Mouse (Mus musculus): ENCODE data around the gene Pex10.
A peak's percentile ranks its signal among the peaks of the same experiment; 100 is the strongest.
"Not testable (repeated sequence)": the region's sequence is repeated elsewhere in the genome, so short reads cannot be mapped to it uniquely, and the experiment has no call there.

The Pex10 gene

DNA sequence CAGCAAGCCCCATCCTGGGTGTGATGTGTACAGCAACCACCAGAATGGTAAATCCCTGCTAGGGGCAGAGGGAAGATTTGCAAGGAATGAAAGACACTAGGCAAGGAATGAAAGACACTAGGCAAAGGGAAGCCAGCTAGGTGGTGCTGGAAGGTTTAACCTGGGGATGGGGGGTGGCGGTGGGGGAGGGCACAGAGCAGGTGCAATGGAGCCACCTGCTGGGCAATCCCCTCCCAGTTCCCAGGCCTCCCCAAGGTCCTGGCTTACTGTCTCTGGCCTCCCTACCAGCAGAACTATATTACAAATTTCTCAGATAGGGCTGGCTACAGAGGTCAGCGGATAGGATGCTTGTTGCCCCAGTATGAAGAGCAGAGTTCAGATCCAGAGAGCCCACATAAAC is 2.3 kb upstream of the Pex10 start:
- DNase-seq (ENCODE audit: low read depth, low spot score): no peak

DNA sequence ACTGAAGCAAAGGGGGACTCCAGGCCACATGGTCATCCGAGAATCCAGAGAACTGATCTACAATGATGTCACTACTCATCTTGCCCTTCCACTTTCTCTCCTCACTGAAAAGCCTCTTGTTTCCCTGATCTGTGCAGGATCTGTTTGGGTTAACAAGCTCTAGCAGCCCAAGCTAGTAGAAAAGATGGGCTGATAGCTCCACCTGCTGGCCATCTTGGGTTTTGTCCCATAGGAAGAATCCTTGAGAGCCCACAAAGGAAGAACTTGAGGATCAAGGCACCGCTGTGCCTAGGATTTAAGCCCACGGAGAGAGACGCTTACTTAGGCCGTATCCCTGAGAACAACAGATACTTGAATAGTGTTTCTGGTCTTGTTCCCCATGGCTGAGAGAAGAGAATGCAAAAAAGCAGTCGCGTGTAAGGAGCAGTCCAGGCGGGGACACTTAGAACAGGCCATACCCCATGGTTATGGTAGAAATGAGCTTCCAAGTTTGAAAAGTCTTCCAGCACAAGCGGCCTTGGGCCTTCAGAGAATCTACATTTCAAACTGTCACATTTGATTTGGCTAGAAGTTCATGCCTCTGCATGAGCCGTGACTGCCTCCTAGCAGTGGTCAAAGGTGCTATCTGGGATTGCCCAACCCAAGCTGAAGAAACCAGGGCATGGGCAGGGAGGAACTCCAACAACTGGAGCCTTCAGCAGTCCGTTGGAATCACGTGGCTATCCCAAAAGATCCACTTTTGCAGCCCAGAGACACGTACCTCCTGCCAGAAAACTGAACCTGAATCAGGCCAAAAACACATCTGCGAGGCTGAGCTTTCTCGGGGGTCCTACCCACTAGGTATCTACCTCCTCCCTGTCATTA is 614 bp upstream of the Pex10 start:
- DNase-seq (ENCODE audit: low read depth, low spot score): peak; percentile 86

DNA sequence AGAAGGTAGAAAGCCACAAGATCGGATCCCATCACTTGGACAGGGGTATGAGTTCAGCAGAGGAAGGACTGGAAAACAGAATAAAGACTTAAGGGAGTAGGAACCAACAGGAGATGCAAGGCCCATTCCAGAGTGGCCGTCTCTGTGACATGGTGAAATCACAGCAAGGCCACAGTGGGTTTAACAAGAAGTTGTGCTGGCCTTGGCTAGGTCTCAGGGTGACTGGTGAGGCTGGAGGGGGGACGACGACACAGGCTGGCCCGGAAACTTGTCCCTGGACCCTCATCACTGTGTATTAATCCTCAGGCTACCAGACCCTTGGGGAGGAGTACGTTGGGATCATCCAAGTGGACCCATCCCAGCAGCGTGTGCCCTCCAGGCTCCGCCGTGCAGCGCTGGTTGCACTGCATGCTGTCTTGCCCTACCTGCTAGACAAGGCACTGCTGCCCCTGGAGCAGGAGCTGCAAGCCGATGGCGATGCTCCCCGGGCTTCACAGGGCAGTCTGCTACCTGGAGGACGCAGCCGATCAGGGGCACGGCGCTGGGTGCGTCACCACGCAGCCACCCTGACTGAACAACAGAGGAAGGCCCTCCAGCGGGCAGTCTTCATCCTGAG is 1.6 kb downstream of the Pex10 start:
- no peak for DNase-seq (ENCODE audit: low read depth, low spot score)

DNA sequence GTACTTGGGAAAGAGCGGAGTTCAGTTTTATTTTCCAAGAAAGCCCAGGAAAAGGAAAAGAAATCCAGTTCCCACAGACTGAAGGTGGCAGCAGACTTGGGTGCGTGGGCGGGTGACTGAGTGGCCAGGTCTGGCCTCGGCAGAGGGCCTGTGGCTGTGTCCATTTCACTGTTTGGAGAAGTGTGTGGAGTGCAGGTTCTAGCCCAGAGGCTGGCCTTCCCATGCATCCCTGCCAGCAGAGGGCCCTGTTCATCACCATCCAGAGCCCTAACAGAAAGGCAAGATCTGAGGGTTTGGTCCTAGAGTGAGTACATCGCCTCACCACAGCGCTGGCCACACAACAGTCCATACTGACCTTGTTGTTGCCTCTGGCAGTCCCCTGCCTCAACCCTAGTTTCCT is 2.4 kb downstream of the Pex10 start:
- no peak for DNase-seq (ENCODE audit: low read depth, low spot score)

DNA sequence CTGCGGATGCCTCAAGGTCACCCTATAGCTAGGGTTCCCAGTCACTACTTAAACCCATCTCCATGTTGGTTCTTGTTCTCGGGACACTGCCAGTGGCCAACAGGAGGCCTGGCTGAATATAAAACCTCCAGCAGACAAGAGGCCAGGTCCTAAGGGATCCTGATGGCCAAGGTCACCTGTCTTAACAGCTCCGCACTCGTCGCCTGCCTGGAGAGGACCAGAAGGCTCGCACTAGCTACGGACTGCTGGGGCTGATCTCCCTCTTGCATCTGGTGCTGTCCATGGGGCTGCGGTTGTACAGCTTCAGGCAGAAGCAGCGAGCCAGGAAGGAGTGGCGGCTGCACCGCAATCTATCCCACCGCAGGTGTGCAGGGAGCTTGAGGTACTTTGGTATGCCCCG is 3.4 kb downstream of the Pex10 start:
- DNase-seq (ENCODE audit: low read depth, low spot score): no peak

DNA sequence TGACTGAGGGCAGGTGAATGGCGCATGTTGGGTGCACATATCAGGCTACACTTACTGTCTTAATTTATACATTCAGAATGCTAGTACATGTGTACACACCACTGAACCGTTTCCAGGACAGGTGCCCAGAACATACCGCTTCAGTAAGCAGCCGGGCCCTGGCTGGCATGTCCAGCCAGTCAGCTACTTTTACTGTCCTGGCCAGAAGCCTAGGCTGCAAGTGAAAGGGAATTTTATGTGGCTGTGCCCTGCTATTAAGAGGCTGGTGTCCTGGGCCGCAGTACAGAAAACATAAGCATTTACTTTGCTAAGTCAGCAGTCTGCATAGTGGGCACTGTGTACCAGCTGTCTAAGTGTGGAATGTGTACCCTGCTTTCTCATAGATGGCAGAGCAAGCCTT is 4.1 kb downstream of the Pex10 start:
- DNase-seq (ENCODE audit: low read depth, low spot score): no peak

DNA sequence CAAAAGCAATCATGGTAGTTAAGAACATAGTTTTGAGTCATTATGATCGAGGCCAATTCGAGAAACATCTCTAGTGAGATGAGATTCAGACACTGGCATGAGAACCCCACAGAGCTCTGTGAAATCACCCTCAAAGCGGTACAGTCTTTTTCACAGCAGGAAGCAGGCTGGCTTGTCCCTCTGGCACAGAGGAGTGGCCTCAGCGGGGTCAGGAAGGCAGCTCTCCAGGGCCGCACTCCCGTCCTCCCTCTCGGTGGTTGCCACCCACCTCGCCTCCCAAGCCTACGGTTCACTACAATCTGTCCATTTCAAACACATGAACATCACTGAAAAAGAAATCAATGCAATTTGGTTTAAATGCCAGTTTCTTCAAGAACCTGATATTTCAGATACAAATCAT is 7.6 kb downstream of the Pex10 start:
- DNase-seq (ENCODE audit: low read depth, low spot score): no peak

DNA sequence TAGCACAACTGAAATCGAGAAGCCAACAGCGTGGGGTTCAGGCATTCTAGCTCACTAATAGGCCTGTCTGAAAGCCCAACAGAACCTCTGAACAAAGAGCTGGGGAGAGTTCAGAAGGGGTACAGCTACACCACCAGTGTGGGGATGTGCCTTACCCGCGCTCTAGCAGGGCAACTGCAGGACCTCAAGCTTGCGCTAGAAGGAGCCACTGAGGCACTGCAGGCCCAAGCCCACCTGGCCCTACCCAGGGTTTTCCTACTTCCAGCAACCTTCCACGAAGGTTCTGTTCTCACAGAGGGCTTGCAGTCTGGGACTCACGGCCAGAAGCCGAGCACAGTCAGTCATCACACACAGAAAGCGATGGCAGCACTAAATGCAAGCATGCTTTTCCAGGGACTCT is 8.3 kb downstream of the Pex10 start:
- no peak for DNase-seq (ENCODE audit: low read depth, low spot score)

DNA sequence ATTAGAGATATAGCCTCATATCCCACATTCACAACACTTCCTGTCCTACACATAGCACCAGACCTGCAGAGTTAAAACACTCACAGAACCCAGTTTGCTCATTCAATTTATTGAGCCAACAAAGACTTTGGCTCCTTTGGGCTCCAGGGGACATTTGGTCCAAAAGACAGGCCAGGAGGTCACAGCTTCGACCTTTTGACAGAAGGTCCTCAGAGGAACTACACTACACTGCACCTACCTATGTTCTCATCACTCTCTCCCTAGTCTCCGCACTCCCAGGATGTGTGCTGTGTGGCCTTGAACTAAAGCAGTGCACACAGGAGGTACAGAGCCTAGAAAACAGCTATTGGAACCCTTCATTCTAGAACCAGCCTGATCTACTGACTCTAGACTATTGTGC is 9.0 kb downstream of the Pex10 start:
- DNase-seq (ENCODE audit: low read depth, low spot score): no peak

DNA sequence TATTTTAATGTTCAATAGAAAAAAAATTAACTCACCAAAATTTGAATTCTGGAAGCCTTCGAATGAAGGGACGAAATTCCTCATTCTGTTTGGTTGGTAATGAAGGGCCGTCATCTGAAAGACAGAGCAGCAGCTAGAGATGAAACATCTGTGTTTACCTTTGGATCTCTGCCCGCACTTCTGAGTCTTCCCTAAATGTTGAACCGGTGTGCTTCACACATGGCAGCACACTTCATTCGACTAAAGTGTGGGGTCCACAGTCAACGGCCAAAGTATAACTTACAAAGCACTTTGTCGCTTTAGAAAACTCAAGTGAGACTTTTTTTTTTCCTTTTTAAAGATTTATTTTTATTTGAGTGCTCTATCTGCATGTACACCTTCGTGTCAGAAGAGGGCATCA is 9.9 kb downstream of the Pex10 start:
- no peak for DNase-seq (ENCODE audit: low read depth, low spot score)

DNA sequence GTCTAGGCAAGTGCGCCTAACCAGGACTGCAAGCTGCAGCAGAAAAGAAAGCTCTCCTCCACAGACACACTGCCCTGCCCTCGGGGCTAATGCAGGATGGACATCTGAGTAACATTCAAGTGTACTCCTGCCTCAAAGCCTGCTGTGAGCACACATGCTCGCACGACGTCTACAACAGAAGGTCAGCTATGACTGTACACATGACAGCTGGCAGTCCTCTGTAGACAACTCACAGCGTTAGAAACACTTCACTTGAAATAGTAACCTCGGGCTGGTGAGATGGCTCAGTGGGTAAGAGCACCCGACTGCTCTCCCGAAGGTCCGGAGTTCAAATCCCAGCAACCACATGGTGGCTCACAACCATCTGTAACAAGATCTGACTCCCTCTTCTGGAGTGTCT is 12.0 kb downstream of the Pex10 start:
- DNase-seq (ENCODE audit: low read depth, low spot score): not testable (repeated sequence)

DNA sequence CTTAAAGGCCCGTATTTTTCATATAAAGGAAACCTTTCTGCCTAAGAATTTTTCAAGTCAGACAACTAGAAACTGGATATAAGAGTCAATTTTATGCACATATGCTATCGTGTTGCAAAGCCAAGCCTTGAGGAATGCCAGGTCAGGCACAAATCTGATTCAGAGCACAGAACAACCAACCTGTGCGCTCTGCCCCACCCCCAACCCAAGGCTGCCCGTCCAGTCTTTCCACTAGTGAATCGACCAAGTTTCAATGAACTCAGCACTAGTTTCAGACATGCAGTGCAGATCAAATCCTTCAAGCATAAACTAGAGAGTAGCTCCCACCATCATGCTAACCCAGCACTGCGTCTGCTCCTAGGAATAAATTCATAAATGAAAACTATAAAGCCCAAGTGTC is 12.8 kb downstream of the Pex10 start:
- DNase-seq (ENCODE audit: low read depth, low spot score): no peak

DNA sequence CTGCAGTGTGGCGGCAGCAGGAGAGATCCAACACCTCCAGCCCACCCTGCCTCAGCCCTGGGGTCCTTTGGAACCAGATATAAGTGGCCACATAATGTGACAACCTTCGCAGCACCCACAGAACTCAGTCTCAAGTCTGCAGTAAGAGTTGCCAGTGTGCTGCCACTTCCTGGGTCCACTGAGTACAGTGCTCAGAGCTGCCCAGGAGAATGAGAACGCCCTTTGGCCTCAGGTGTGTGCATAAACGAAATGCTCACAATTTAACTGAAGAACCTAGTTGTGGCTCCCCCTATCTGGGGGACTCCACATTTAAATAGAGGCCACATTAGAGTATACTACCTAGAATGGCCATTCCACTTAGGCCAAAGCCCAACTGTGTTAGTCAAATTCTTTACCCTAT is 16.7 kb downstream of the Pex10 start:
- no peak for DNase-seq (ENCODE audit: low read depth, low spot score)

DNA sequence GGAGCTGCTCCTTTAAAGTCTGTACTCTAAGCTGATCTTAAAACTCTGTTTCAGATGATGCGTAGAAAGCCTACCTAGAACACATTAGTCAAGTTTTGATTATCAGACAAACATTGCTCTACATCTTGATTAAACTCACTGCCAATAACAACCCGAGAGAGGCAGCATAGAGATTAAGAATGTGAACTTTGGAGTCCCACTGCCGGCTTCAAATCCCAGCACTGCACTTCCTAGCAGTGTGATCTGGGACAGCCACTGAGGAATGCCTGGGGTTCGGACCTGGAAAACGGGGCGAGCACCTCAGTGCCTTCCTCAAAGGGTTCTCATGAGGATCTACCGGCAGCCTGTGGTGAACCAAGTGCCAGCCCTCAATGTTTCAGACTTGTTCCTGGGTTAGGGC is 17.5 kb downstream of the Pex10 start:
- DNase-seq (ENCODE audit: low read depth, low spot score): no peak

DNA sequence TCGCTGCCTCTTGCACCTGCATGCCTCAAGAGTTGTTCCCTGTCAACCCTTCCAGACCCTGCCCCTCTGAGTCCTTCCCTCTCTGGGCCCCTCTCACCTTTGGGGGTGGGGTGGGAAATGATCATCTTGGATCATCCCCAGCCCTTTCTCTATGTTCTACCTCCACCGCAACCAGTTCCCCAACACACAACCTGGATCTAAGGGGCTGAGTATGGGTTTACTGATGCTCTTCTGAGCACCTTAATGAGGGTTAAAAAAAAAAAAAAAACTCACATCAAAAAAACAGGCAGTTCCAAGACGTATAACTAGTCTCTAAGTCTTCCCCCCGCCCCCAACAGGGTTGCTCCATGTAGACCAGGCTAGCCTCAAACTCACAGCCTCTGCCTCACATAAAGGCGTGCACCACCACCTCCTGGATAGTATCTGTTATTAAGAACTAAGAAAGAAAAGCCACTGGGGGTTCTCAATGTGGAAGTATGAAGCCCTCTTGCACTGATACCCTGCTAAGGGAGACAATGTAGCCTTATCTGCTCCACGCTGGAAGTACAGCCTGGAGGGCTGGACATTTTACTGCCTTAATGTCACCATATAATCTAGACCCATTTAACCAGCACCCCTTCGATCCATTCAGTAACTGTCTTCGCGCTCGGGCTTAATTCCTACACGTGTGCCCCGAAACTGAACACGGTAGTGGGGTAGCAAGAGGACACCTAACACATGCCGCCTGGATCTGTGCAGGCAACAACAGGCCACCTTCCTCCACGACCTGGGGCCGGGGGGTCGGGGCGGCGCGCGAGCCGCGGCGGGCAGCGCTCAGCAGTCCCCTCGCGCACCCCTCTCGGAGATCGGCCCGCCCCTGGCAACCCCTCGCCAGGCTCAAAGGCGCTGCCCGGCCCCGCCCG is 18.6 kb downstream of the Pex10 start:
- no peak for DNase-seq (ENCODE audit: low read depth, low spot score)

DNA sequence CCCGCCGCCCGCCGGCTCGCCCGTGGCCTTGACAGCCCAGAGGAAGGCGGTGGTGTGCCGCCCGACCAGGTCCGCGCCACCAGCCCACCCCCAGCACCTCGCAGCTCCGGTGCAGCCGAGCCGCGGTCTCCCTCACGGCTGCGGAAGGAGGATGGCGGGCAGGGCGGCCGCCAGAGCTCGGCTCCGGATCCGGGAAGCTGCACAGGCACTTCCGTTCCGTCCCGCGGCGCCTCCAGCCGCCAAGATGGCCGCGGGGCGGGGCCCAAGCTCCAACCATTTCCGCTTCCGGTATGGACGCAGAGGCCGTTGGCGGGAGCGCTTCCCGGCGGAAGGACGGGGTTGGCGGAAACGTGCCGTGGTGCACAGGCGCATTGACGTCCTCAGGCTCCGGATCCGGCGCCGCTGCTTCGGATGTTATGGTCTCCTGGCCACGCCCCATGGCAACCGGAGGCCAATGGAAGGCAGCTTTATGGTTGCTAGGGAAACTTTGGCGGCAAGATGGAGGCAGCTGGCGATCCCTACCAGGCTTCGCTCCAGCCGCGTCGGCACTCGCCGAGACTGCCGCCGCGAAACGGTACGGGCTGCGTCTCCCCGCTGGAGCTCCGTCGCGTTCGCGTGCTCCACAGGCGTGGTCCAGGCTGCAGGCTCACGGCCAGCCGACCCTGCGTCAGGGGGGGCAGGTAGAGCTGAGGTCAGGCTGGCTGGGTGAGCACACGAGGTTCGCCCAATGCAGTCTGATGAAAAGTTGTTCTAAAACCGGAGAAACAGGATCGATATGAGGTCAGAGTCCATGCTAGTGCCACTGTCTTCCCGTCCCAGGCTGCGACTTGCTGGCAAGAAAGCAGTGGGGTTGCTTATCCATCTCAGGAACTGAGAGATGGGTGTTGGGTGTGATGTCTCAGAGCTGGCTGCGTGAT is 19.6 kb downstream of the Pex10 start, which contains the start of the genes Rer1 and Morn1:
Rer1 (minus strand) TSS at position 275 of the 917 bp plus-strand sequence.
Morn1 (plus strand) TSS at position 470 of the 917 bp plus-strand sequence.
- DNase-seq (ENCODE audit: low read depth, low spot score): peak; percentile 99

DNA sequence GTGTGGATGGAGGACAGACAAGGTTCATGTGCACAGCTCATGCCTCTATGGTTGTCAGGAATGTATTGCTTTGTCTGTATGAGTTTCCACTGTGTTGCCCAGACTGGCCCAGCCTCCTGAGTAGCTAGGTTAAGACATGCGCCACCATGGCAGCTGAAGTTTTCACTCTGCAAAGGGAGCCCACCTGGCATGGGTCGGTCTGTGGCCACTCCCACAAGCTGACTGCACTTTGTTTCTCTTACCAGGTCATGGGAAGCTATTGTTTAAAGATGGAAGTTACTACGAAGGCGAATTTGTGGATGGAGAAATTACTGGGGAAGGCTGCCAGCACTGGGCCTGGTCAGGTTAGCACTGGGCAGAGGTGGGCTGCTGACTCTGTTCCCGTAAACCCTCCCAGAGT is 22.4 kb downstream of the Pex10 start:
- DNase-seq (ENCODE audit: low read depth, low spot score): no peak

DNA sequence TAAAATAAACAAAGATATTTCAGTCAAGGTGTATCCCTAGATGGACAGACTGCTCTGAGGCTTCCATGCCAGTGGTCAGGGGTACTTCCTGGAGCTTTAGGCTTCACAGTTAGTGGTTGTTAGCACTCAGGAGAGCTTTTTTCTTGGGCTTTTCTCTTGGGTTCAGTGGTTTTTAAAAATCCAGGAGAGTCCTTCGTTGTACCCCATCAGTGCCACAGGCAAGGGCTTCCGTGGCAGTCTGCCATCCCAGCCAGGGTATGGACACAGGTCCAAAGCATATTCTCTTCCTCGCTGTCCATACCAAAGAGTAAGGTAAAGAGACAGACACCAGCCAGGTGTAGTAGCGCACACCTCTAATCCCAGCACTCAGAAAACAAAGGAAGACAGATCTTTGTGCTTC is 23.3 kb downstream of the Pex10 start:
- DNase-seq (ENCODE audit: low read depth, low spot score): no peak

DNA sequence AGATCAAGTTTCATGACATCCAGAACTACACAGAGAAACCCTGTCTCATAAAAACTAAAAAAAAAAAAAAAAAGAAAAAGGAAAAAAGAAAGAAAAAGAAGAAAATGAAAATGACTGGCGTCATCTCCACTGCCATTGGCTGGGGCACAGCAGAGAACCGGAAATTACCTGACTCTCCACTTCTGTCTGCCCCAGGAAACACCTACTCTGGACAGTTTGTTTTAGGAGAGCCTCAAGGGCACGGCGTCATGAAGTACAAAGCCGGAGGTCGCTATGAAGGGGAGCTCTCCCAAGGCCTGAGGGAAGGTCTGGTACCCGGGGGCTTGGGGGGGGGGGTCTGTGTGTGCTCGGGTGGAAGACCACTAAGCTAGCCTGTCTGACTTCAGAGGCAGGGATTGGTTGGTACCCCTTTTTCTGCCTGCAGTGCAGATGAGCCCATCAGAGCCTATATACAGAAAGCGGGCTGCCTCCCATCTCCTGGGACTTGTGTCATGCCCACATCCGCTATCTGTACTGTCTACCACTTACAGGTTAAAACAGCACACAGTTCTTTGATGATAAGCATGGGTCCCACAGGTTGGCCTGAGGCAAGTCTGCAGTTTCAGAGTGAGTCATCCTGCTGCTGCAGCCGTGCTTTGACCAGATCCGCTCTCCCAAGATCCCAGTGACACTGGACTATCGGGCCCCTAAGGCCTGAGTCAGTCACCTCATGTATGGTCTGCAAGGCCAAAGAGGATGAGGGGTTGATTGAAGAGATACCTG is 24.1 kb downstream of the Pex10 start:
- no peak for DNase-seq (ENCODE audit: low read depth, low spot score)

DNA sequence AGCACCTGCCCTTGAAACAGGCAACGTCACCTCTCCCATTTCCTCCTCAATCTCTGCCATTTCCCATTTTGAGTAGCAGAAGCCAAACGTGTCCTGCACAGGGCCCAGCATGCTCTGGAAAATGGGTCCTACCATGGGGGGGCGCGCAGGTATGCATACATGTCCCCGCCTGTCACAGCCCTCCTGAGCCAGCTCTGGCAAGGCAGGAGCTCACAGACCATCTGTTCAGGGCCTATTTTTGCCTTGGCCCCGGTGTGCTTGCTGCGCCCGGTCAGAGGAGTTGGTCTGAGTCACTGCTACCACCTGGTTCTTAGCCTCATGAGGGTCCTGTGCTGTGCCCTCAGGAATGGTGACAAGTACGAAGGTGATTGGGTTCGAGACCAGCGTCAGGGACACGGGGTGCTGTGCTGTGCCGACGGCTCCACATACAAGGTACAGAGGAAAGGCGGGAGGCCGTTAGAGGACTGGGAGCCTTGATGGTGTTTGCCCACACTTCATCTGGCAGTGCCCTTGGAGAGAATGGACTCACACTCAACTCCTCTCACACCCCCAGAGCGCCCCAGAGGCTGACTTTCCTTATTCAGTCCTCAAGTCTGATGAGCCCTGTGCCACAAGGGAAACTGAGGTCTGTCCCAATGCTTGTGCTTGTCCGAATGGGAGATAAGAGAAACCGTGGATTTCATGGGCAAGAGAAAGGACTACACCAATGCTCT is 26.1 kb downstream of the Pex10 start:
- no peak for DNase-seq (ENCODE audit: low read depth, low spot score)

All from telencephalon, adult 2 months (tissue).